Mouse (Mus musculus) megakaryocyte, embryonic 14.5 days (primary cell): ENCODE measurements around the gene Nlrc4. TPM values are rescaled to one million over a fixed set of nuclear protein-coding genes. Genes with fewer than 3 reads are reported as not detected.

Source experiments
- H3K27me3 ChIP-seq: replicated peaks from 2 replicates; pipeline ENCODE3; 2012; ENCODE audit warnings: inconsistent platforms
- H3K36me3 ChIP-seq: replicated peaks from 2 replicates; pipeline ENCODE3; 2012; ENCODE audit warnings: low read length, inconsistent platforms, mixed read lengths
- H3K4me1 ChIP-seq: 2 replicates; pipeline ENCODE4 v1.6.1; 2012; ENCODE audit warnings: inconsistent platforms
- H3K4me3 ChIP-seq: replicated peaks from 2 replicates; pipeline ENCODE3; 2012; ENCODE audit warnings: moderate library complexity, mild to moderate bottlenecking, inconsistent platforms
- H3K9me3 ChIP-seq: 2 replicates; pipeline ENCODE4 v1.6.1; 2012; ENCODE audit warnings: inconsistent platforms
- FLI1 ChIP-seq: IDR thresholded peaks from 2 replicates; pipeline ENCODE4 v1.6.1; 2012; ENCODE audit warnings: low read length, inconsistent platforms, mixed read lengths
- GATA1 ChIP-seq: IDR thresholded peaks from 3 replicates; pipeline ENCODE4 v1.6.1; 2012; ENCODE audit warnings: mixed read lengths, low read length, inconsistent platforms, borderline replicate concordance
- polyA plus RNA-seq: library from polyadenylated mRNA; stranded (reverse); fragments of >175 nt; gene quantifications from 2 replicates; pipeline ENCODE4 v1.2.3, GENCODE M21; 2012; ENCODE audit warnings: low replicate concordance; ENCODE audit not compliant: insufficient read depth

The Nlrc4 gene
- polyA plus RNA-seq, 1 experiment, result 0.43 TPM

- Histone ChIP-seq H3K4me1 (peaks cover 26% of the 10 kb centered on the region), H3K9me3 (no peaks in the 10 kb centered on the region), H3K4me3 (no peak overlapping the region)
Observed at GRCm38 (mm10) chr17:74431481-74431880, 27.5 kb downstream of the Nlrc4 start.

GRCm38 (mm10) chr17:74430074-74430473 is 28.9 kb downstream of the Nlrc4 start:
- peaks cover 26% of the 10 kb centered on the region for H3K4me1 ChIP-seq
- TF ChIP-seq FLI1 (no peak), GATA1 (no peak)
- H3K9me3 ChIP-seq, result no peaks in the 10 kb centered on the region
- H3K36me3 ChIP-seq, result peaks cover 28% of the 10 kb centered on the region
- no peaks in the 10 kb centered on the region for H3K27me3 ChIP-seq
- no peak overlapping the region for H3K4me3 ChIP-seq

More at GRCm38 (mm10) chr17:74431481-74431880, 27.5 kb downstream of the Nlrc4 start:
- Histone ChIP-seq H3K27me3 (no peaks in the 10 kb centered on the region), H3K36me3 (peaks cover 16% of the 10 kb centered on the region)
- TF ChIP-seq FLI1, result no peak
- TF ChIP-seq GATA1, result no peak

GRCm38 (mm10) chr17:74424401-74425005 is 34.4 kb downstream of the Nlrc4 start:
- no peak overlapping the region for H3K4me3 ChIP-seq
- no peaks in the 10 kb centered on the region for H3K9me3 ChIP-seq
- H3K36me3 ChIP-seq, result peaks cover 77% of the 10 kb centered on the region
- H3K27me3 ChIP-seq, result no peaks in the 10 kb centered on the region
- H3K4me1 ChIP-seq, result peaks cover 6% of the 10 kb centered on the region
- no peak for TF ChIP-seq GATA1
- TF ChIP-seq FLI1, result no peak

GRCm38 (mm10) chr17:74420656-74421055 is 38.3 kb downstream of the Nlrc4 start:
- peaks cover 88% of the 10 kb centered on the region for H3K36me3 ChIP-seq

GRCm38 (mm10) chr17:74418171-74418570 is 40.8 kb downstream of the Nlrc4 start:
- TF ChIP-seq FLI1 (no peak), GATA1 (no peak)
- no peaks in the 10 kb centered on the region for H3K9me3 ChIP-seq
- peaks cover 27% of the 10 kb centered on the region for H3K4me1 ChIP-seq
- H3K27me3 ChIP-seq, result no peaks in the 10 kb centered on the region
- peaks cover 86% of the 10 kb centered on the region for H3K36me3 ChIP-seq
- H3K4me3 ChIP-seq, result no peak overlapping the region

More at GRCm38 (mm10) chr17:74420656-74421055, 38.3 kb downstream of the Nlrc4 start:
- Histone ChIP-seq H3K4me3 (no peak overlapping the region), H3K9me3 (no peaks in the 10 kb centered on the region), H3K4me1 (peaks cover 4% of the 10 kb centered on the region; the same call in 1 of the 2 replicates), H3K27me3 (no peaks in the 10 kb centered on the region)
- TF ChIP-seq FLI1, result no peak
- no peak for TF ChIP-seq GATA1

- peaks cover 89% of the 10 kb centered on the region for H3K36me3 ChIP-seq
- no peaks in the 10 kb centered on the region for H3K9me3 ChIP-seq
- no peak overlapping the region for H3K4me3 ChIP-seq
- peaks cover 24% of the 10 kb centered on the region for H3K4me1 ChIP-seq
- TF ChIP-seq FLI1 (no peak), GATA1 (no peak)
- no peaks in the 10 kb centered on the region for H3K27me3 ChIP-seq
Observed at GRCm38 (mm10) chr17:74416841-74417360, 42.0 kb downstream of the Nlrc4 start.

GRCm38 (mm10) chr17:74414671-74415070 is 44.3 kb downstream of the Nlrc4 start:
- Histone ChIP-seq H3K9me3 (no peaks in the 10 kb centered on the region), H3K4me1 (peaks cover 24% of the 10 kb centered on the region), H3K36me3 (peaks cover 88% of the 10 kb centered on the region), H3K27me3 (no peaks in the 10 kb centered on the region), H3K4me3 (peak overlapping the region; percentile 1)
- TF ChIP-seq GATA1, result no peak
- no peak for TF ChIP-seq FLI1

- Histone ChIP-seq H3K9me3 (no peaks in the 10 kb centered on the region), H3K4me1 (peaks cover 24% of the 10 kb centered on the region), H3K4me3 (no peak overlapping the region), H3K36me3 (peaks cover 81% of the 10 kb centered on the region), H3K27me3 (no peaks in the 10 kb centered on the region)
- TF ChIP-seq GATA1, result no peak
- TF ChIP-seq FLI1, result no peak
Observed at GRCm38 (mm10) chr17:74413324-74413723, 45.6 kb downstream of the Nlrc4 start.

- H3K36me3 ChIP-seq, result peaks cover 76% of the 10 kb centered on the region
- no peaks in the 10 kb centered on the region for H3K27me3 ChIP-seq
- peaks cover 16% of the 10 kb centered on the region for H3K4me1 ChIP-seq
- H3K4me3 ChIP-seq, result no peak overlapping the region
- TF ChIP-seq GATA1, result no peak
- TF ChIP-seq FLI1, result no peak
- H3K9me3 ChIP-seq, result no peaks in the 10 kb centered on the region
Observed at GRCm38 (mm10) chr17:74409722-74410121, 49.2 kb downstream of the Nlrc4 start.

- TF ChIP-seq GATA1 (no peak), FLI1 (no peak)
- H3K36me3 ChIP-seq, result peaks cover 78% of the 10 kb centered on the region
- H3K4me1 ChIP-seq, result no peaks in the 10 kb centered on the region; the same call in 1 of the 2 replicates
- H3K4me3 ChIP-seq, result no peak overlapping the region
- no peaks in the 10 kb centered on the region for H3K9me3 ChIP-seq
- H3K27me3 ChIP-seq, result no peaks in the 10 kb centered on the region
Observed at GRCm38 (mm10) chr17:74406487-74406886, 52.5 kb downstream of the Nlrc4 start.
